In the genomic region with DNA sequence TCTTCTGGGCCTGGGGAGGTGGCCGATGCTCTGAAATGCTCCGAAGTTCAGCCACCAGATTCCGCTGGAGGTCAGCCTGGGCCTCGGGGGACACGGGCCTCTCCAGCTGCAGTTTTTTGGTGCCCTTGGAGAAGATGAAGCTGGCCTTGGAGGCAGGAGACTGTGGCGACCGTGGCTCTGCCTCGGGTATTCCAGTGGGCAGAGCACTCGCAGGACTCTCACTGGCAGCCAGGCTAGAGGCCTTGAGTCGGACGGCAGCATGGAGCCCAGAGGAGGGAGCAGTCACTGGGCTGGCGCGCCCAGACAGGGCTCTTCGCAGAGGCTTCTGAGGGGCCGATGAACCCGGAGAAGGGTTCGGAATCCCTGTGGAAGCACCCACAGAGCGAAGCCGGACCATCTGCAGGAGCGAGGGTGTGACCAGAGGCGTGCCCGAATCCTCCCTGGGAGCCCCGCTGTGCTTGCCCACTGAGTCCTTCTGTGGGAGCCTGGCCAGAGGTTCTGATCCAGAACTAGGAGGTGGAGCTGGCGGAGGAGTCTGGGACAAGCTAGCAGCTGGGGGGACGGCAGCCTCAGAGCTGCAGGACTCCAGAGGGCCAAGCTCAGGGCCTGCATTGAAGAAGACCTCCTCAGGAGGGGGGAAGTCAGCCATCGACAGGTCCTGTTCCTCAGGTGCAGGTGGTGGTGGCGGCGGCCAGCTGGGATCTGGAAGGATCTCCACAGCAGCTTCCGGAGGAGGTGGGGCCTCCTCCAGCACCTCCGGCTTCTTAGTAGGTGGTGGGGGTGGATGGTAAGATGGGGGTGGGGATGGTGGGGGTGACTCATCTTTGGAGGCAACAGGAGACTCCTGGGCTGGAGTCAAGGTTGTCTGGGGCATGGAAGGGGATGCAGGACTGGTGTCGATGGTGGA, we compare ENCODE assay signal across 14 mouse cellular contexts. TPM values are rescaled to one million over a fixed set of nuclear protein-coding genes. Genes with fewer than 3 reads are reported as not detected.
DNase-seq lines count a peak whose midpoint lies in the region; ATAC-seq and TF ChIP-seq lines count a peak whose summit lies in the region.
"Had no signal": no experiment of that assay in that cellular context is flagged by ENCODE, and none has a peak within 500 bp of the region (broad histone marks: within the 10 kb centered on the region; RNA-seq: fewer than 3 reads in every experiment).

No protein-coding gene starts in this region.

- no peaks in the 10 kb centered on the region for H3K9me3 ChIP-seq in forebrain, postnatal 0 days (ENCODE audit: low read length)
- H3K9me3 ChIP-seq: embryonic facial prominence, embryonic 10.5 days; forebrain, embryonic 10.5 days had no signal

- no peak overlapping the region for H3K4me3 ChIP-seq in left cerebral cortex, adult 2 months
- H3K4me3 ChIP-seq in forebrain, postnatal 0 days (ENCODE audit: low read depth, low read length) = no peak overlapping the region

- peak; percentile 60 for DNase-seq in cerebellum, adult 9-11 months
- no peak for DNase-seq in left cerebral cortex, adult 2 months (ENCODE audit: extremely low spot score in 1 of 2, low spot score in 2 of 2)
- no peak for DNase-seq in left cerebral cortex, adult 11 months (ENCODE audit: low spot score)
- peak; percentile 66 for DNase-seq in ZHBTc4 (ENCODE audit: low read depth, low spot score)
- peak; percentile 53 to 57 for DNase-seq in heart, postnatal 14 days
- DNase-seq in forebrain, postnatal 0 days = no peak
- DNase-seq in urinary bladder, postnatal 14 days (ENCODE audit: low spot score) = no peak
- DNase-seq: kidney, postnatal 14 days; layer of hippocampus, postnatal 36 days; spleen, adult 18-20 months had no signal

- TF ChIP-seq CTCF in left cerebral cortex, adult 2 months (IDR thresholded peaks at IDR 0.05) = no peak
- no peak for TF ChIP-seq CTCF in forebrain, postnatal 0 days (IDR thresholded peaks at IDR 0.05; ENCODE audit: low read depth)

- peaks cover 59% of the 10 kb centered on the region for H3K36me3 ChIP-seq in forebrain, postnatal 0 days (ENCODE audit: insufficient read depth)

- no peaks in the 10 kb centered on the region; the same call in 1 of the 2 replicates for H3K27me3 ChIP-seq in forebrain, postnatal 0 days (ENCODE audit: insufficient read depth, low read length)

- WGBS in forebrain, postnatal 0 days = 77% methylated on average over 31 of the region's 31 CpGs

- no peak overlapping the region for H3K4me2 ChIP-seq in forebrain, postnatal 0 days (ENCODE audit: low read depth)

- intact Hi-C loops in left cerebral cortex, adult 2 months (cut with DNase I) = no loop called here
- intact Hi-C loops in heart, postnatal 14 days (cut with DNase I) = no loop called here

- H3K9ac ChIP-seq in forebrain, postnatal 0 days = no peak overlapping the region

- peaks cover 9% of the 10 kb centered on the region; the same call in 1 of the 2 replicates for H3K4me1 ChIP-seq in forebrain, postnatal 0 days (ENCODE audit: insufficient read depth)

- no peak for ATAC-seq in cerebellum, adult (ENCODE audit: insufficient number of reproducible peaks, low FRiP score, low TSS enrichment)
- ATAC-seq in forebrain, postnatal 0 days = no peak
- ATAC-seq: hindbrain, embryonic 16.5 days had no signal

- H3K27ac ChIP-seq in left cerebral cortex, adult 2 months = peak overlapping the region; percentile 11; the same call in 1 of the 2 replicates
- no peak overlapping the region for H3K27ac ChIP-seq in forebrain, postnatal 0 days (ENCODE audit: low read depth, low read length)

RNA-seq across cellular contexts. Expression of gene Yars, which starts 32.7 kb away (rescaled TPM):
- total RNA-seq in left cerebral cortex, adult 2 months (2021) = 10 to 100 TPM; 87.4 to 93.1 TPM
- total RNA-seq in heart, postnatal 14 days (2021) = 10 to 100 TPM; 26.5 to 30.5 TPM
- total RNA-seq in forebrain, postnatal 0 days (2014; rRNA removed) = 97.7 and 119 TPM in 2 replicates
- 108 and 120 TPM in 2 replicates for polyA plus RNA-seq in forebrain, postnatal 0 days (2015; fragmentation: Nextera tagmentation; extraction: Ambion mirVana)

RNA-seq across cellular contexts. Expression of gene S100pbp, which starts 32.7 kb away (rescaled TPM):
- 10 to 100 TPM; 33.9 to 34.5 TPM for total RNA-seq in left cerebral cortex, adult 2 months (2021)
- total RNA-seq in heart, postnatal 14 days (2021) = 10 to 100 TPM; 16.7 to 17.7 TPM
- total RNA-seq in forebrain, postnatal 0 days (2014; rRNA removed) = 41.4 and 52.2 TPM in 2 replicates
- 11.0 and 15.6 TPM in 2 replicates for polyA plus RNA-seq in forebrain, postnatal 0 days (2015; fragmentation: Nextera tagmentation; extraction: Ambion mirVana)

RNA-seq across cellular contexts. Expression of gene C77080, which starts 38.9 kb away (rescaled TPM):
- 10 to 100 TPM; 22.5 to 25.9 TPM for total RNA-seq in left cerebral cortex, adult 2 months (2021)
- total RNA-seq in heart, postnatal 14 days (2021) = 1 to 10 TPM; 4.8 to 5.7 TPM
- 7.8 and 10.6 TPM in 2 replicates for total RNA-seq in forebrain, postnatal 0 days (2014; rRNA removed)
- 2.7 and 3.5 TPM in 2 replicates for polyA plus RNA-seq in forebrain, postnatal 0 days (2015; fragmentation: Nextera tagmentation; extraction: Ambion mirVana)

Comparison
In these comparisons a context has a peak if more than half of its experiments do, and no peak if none do; other contexts are left out.
1. DNase-seq: peak in cerebellum, adult 9-11 months (single experiment), ZHBTc4 (single experiment) and heart, postnatal 14 days (2 of 2); none in left cerebral cortex, adult 2 months (0 of 2), left cerebral cortex, adult 11 months (single experiment), forebrain, postnatal 0 days (single experiment) and urinary bladder, postnatal 14 days (single experiment).